16 mouse cellular contexts compared by ENCODE assay signal in the genomic region with DNA sequence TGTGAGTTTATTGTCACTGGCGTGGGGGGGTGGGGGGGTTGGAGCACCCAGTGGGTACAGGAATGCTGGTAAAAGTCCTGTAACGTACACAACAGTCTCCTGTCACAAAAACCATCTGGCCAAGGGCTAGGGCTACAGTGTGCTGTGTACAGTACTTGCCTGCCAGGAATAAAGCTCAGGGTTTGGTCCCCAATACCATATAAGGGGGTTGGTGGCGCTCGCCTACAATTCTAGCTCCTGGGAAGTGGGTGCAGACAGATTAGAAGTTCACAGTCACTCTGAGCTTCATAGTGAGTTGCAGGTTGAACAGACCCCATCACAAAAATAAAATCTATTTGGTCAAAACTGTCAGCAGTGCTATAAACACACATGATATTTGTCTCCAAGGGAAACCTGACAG. TPM values are rescaled to one million over a fixed set of nuclear protein-coding genes. Genes with fewer than 3 reads are reported as not detected.
DNase-seq lines count a peak whose midpoint lies in the region; ATAC-seq and TF ChIP-seq lines count a peak whose summit lies in the region.
"Had no signal": no experiment of that assay in that cellular context is flagged by ENCODE, and none has a peak within 500 bp of the region (broad histone marks: within the 10 kb centered on the region; RNA-seq: fewer than 3 reads in every experiment).

No protein-coding gene starts in this region.

- TF ChIP-seq CTCF in lung, embryonic 14.5 days (IDR thresholded peaks at IDR 0.05; ENCODE audit: low read depth): no peak

- DNase-seq in heart, adult 18-20 months: no peak
- no peak for DNase-seq in lung, embryonic 14.5 days
- DNase-seq in lung, postnatal 4 days: no peak
- DNase-seq in ovary, postnatal 10 days (ENCODE audit: low spot score): no peak
- no peak for DNase-seq in right cerebral cortex, adult 2 months (ENCODE audit: low spot score in 2 of 2)
- DNase-seq: adrenal gland, postnatal 14 days; cerebellum, postnatal 10 days; right cerebral cortex, postnatal 14 days; thymus, adult 18-20 months had no signal

- 61% methylated on average over 4 of the region's 4 CpGs for WGBS in heart, embryonic 11.5 days (ENCODE audit: insufficient replicate concordance)
- WGBS in lung, embryonic 14.5 days: 63% methylated on average over 4 of the region's 4 CpGs
- WGBS in limb, embryonic 13.5 days: 63% methylated on average over 4 of the region's 4 CpGs
- WGBS in stomach, embryonic 15.5 days: 64% methylated on average over 4 of the region's 4 CpGs

- H3K4me1 ChIP-seq in heart, embryonic 11.5 days (ENCODE audit: control insufficient read depth, insufficient read depth, low read length): peaks cover 17% of the 10 kb centered on the region; the same call in 1 of the 2 replicates
- no peaks in the 10 kb centered on the region for H3K4me1 ChIP-seq in lung, embryonic 14.5 days (ENCODE audit: insufficient read depth)
- 0 out of 2 replicates have a peak, but pooled peaks cover 12% of the 10 kb centered on the region for H3K4me1 ChIP-seq in limb, embryonic 13.5 days
- H3K4me1 ChIP-seq in stomach, embryonic 15.5 days: no peaks in the 10 kb centered on the region
- H3K4me1 ChIP-seq: intestine, embryonic 15.5 days had no signal

- H3K9ac ChIP-seq in heart, embryonic 11.5 days (ENCODE audit: low read depth, low read length): no peak overlapping the region
- H3K9ac ChIP-seq in lung, embryonic 14.5 days: no peak overlapping the region
- H3K9ac ChIP-seq in limb, embryonic 13.5 days: no peak overlapping the region
- no peak overlapping the region for H3K9ac ChIP-seq in stomach, embryonic 15.5 days
- H3K9ac ChIP-seq: forebrain, embryonic 12.5 days; intestine, embryonic 15.5 days; limb, embryonic 15.5 days had no signal

- H3K9me3 ChIP-seq in heart, embryonic 11.5 days (replicated peaks; ENCODE audit: control insufficient read depth, low read length): no peaks in the 10 kb centered on the region
- no peaks in the 10 kb centered on the region for H3K9me3 ChIP-seq in lung, embryonic 14.5 days (ENCODE audit: low read depth, low read length)
- no peaks in the 10 kb centered on the region for H3K9me3 ChIP-seq in limb, embryonic 13.5 days
- H3K9me3 ChIP-seq in stomach, embryonic 15.5 days: no peaks in the 10 kb centered on the region
- H3K9me3 ChIP-seq: forebrain, embryonic 12.5 days; hindbrain, embryonic 10.5 days; intestine, embryonic 15.5 days; limb, embryonic 15.5 days had no signal

- no peak; the same call in 1 of the 2 replicates for ATAC-seq in heart, embryonic 11.5 days (replicated peaks; ENCODE audit: insufficient number of reproducible peaks, low FRiP score, low TSS enrichment)
- ATAC-seq in lung, embryonic 14.5 days (ENCODE audit: insufficient read depth): no peak; the same call in 1 of the 2 replicates
- ATAC-seq in limb, embryonic 13.5 days (ENCODE audit: low FRiP score, low read depth): no peak
- ATAC-seq in stomach, embryonic 15.5 days (ENCODE audit: insufficient read depth, low FRiP score, low read depth): no peak

- H3K36me3 ChIP-seq in heart, embryonic 11.5 days (ENCODE audit: control insufficient read depth, insufficient read depth, low read length): no peaks in the 10 kb centered on the region
- no peaks in the 10 kb centered on the region for H3K36me3 ChIP-seq in lung, embryonic 14.5 days (ENCODE audit: insufficient read depth)
- H3K36me3 ChIP-seq in limb, embryonic 13.5 days: no peaks in the 10 kb centered on the region
- H3K36me3 ChIP-seq in stomach, embryonic 15.5 days: no peaks in the 10 kb centered on the region
- H3K36me3 ChIP-seq: forebrain, embryonic 12.5 days; hindbrain, embryonic 10.5 days; intestine, embryonic 15.5 days; limb, embryonic 15.5 days had no signal

- H3K27ac ChIP-seq in heart, embryonic 11.5 days (ENCODE audit: low read depth, low read length): no peak overlapping the region
- no peak overlapping the region for H3K27ac ChIP-seq in lung, embryonic 14.5 days (ENCODE audit: low read depth)
- H3K27ac ChIP-seq in limb, embryonic 13.5 days: no peak overlapping the region
- H3K27ac ChIP-seq in stomach, embryonic 15.5 days: no peak overlapping the region
- H3K27ac ChIP-seq: forebrain, embryonic 12.5 days; hindbrain, embryonic 10.5 days; intestine, embryonic 15.5 days; limb, embryonic 15.5 days had no signal

- H3K4me3 ChIP-seq in heart, embryonic 11.5 days (ENCODE audit: low read depth, low read length): peak overlapping the region; percentile 73
- H3K4me3 ChIP-seq in lung, embryonic 14.5 days (ENCODE audit: low read depth, low read length): peak overlapping the region; percentile 54
- no peak overlapping the region for H3K4me3 ChIP-seq in limb, embryonic 13.5 days
- peak overlapping the region; percentile 10; the same call in 1 of the 2 replicates for H3K4me3 ChIP-seq in stomach, embryonic 15.5 days (replicated peaks)
- H3K4me3 ChIP-seq: forebrain, embryonic 12.5 days; intestine, embryonic 15.5 days had no signal

- H3K27me3 ChIP-seq in heart, embryonic 11.5 days (ENCODE audit: control insufficient read depth, insufficient read depth, low read length): no peaks in the 10 kb centered on the region
- H3K27me3 ChIP-seq in lung, embryonic 14.5 days (ENCODE audit: insufficient read depth, low read length): no peaks in the 10 kb centered on the region
- H3K27me3 ChIP-seq in limb, embryonic 13.5 days: peaks cover 11% of the 10 kb centered on the region
- no peaks in the 10 kb centered on the region for H3K27me3 ChIP-seq in stomach, embryonic 15.5 days (replicated peaks)
- H3K27me3 ChIP-seq: intestine, embryonic 15.5 days; limb, embryonic 15.5 days had no signal

- peak overlapping the region; percentile 84 for H3K4me2 ChIP-seq in heart, embryonic 11.5 days
- H3K4me2 ChIP-seq in lung, embryonic 14.5 days: peak overlapping the region; percentile 87
- H3K4me2 ChIP-seq in limb, embryonic 13.5 days (replicated peaks): peak overlapping the region; percentile 87
- peak overlapping the region; percentile 92; the same call in 1 of the 2 replicates for H3K4me2 ChIP-seq in stomach, embryonic 15.5 days
- H3K4me2 ChIP-seq: forebrain, embryonic 12.5 days had no signal

RNA-seq across cellular contexts. Expression of a gene that starts 18.3 kb away (rescaled TPM):
- polyA plus RNA-seq in heart, embryonic 11.5 days (2014; fragmentation: Nextera tagmentation; extraction: Ambion mirVana): 11.2 and 12.8 TPM in 2 replicates
- 10 to 100 TPM; 17.0 to 17.3 TPM for total RNA-seq in heart, adult 18-20 months (2021)
- polyA plus RNA-seq in lung, embryonic 14.5 days (2014; fragmentation: Nextera tagmentation; extraction: Ambion mirVana): 5.4 and 6.0 TPM in 2 replicates
- polyA plus RNA-seq in limb, embryonic 13.5 days (2015; fragmentation: Nextera tagmentation; extraction: Ambion mirVana): 4.9 and 5.9 TPM in 2 replicates
- polyA plus RNA-seq in stomach, embryonic 15.5 days (2015; fragmentation: Nextera tagmentation; extraction: Ambion mirVana): 7.4 and 8.3 TPM in 2 replicates

RNA-seq across cellular contexts. Expression of a gene that starts 39.5 kb away (rescaled TPM):
- 60.4 and 61.3 TPM in 2 replicates for polyA plus RNA-seq in heart, embryonic 11.5 days (2014; fragmentation: Nextera tagmentation; extraction: Ambion mirVana)
- total RNA-seq in heart, adult 18-20 months (2021): 10 to 100 TPM; 59.7 to 80.6 TPM
- polyA plus RNA-seq in lung, embryonic 14.5 days (2014; fragmentation: Nextera tagmentation; extraction: Ambion mirVana): 64.1 and 70.1 TPM in 2 replicates
- polyA plus RNA-seq in limb, embryonic 13.5 days (2015; fragmentation: Nextera tagmentation; extraction: Ambion mirVana): 72.0 and 77.5 TPM in 2 replicates
- polyA plus RNA-seq in stomach, embryonic 15.5 days (2015; fragmentation: Nextera tagmentation; extraction: Ambion mirVana): 80.8 and 92.6 TPM in 2 replicates
